Mouse (Mus musculus) midbrain, embryonic 15.5 days (tissue): Measurements from ENCODE around the gene Prkce. TPM values are rescaled to one million over a fixed set of nuclear protein-coding genes. Genes with fewer than 3 reads are reported as not detected.

Experiments used
- ATAC-seq: fragments of 200-750 bp; cut with Nextera tagmentation; replicated peaks from 2 replicates; pipeline ENCODE4 v1.8.0; 2017; ENCODE audit warnings: moderate TSS enrichment
- H3K27ac ChIP-seq: fragments of 300-500 bp; sonication (generic); 2 replicates; pipeline ENCODE4 v1.5.1; 2015; ENCODE audit warnings: mild to moderate bottlenecking, inconsistent platforms
- H3K27me3 ChIP-seq: fragments of 300-500 bp; sonication (generic); replicated peaks from 2 replicates; pipeline ENCODE4 v1.6.1; 2015; ENCODE audit warnings: inconsistent platforms
- H3K36me3 ChIP-seq: fragments of 300-500 bp; sonication (generic); replicated peaks from 2 replicates; pipeline ENCODE4 v1.6.1; 2015; ENCODE audit warnings: inconsistent platforms
- H3K4me1 ChIP-seq: fragments of 300-500 bp; sonication (generic); 2 replicates; pipeline ENCODE4 v1.6.1; 2015; ENCODE audit warnings: inconsistent platforms
- H3K4me2 ChIP-seq: fragments of 300-500 bp; sonication (generic); 2 replicates; pipeline ENCODE4 v1.6.1; 2015; ENCODE audit warnings: inconsistent platforms, mild to moderate bottlenecking, moderate library complexity
- H3K4me3 ChIP-seq: fragments of 300-500 bp; sonication (generic); 2 replicates; pipeline ENCODE4 v1.5.1; 2015; ENCODE audit warnings: mild to moderate bottlenecking, inconsistent platforms
- H3K9ac ChIP-seq: fragments of 300-500 bp; sonication (generic); 2 replicates; pipeline ENCODE4 v1.6.1; 2015; ENCODE audit warnings: mild to moderate bottlenecking, inconsistent platforms
- H3K9me3 ChIP-seq: fragments of 300-500 bp; sonication (generic); 2 replicates; pipeline ENCODE4 v1.6.1; 2016; ENCODE audit warnings: inconsistent platforms
- WGBS: fragments of 180-500 bp; shearing (Covaris S2); methylation state at CpG from one replicate; pipeline ENCODE4 v1.1.7; 2015; ENCODE audit warnings: mixed read lengths; 5-methylcytosine and 5-hydroxymethylcytosine counted together
- polyA plus RNA-seq: library from polyadenylated mRNA; unstranded; fragments of >200 nt; fragmentation: Nextera tagmentation; extraction: Ambion mirVana; gene quantifications from 2 replicates; pipeline ENCODE4 v1.2.1, GENCODE M21; 2015

Prkce gene
- polyA plus RNA-seq, 1 experiment from 2014 or later: 38.5 TPM

DNA sequence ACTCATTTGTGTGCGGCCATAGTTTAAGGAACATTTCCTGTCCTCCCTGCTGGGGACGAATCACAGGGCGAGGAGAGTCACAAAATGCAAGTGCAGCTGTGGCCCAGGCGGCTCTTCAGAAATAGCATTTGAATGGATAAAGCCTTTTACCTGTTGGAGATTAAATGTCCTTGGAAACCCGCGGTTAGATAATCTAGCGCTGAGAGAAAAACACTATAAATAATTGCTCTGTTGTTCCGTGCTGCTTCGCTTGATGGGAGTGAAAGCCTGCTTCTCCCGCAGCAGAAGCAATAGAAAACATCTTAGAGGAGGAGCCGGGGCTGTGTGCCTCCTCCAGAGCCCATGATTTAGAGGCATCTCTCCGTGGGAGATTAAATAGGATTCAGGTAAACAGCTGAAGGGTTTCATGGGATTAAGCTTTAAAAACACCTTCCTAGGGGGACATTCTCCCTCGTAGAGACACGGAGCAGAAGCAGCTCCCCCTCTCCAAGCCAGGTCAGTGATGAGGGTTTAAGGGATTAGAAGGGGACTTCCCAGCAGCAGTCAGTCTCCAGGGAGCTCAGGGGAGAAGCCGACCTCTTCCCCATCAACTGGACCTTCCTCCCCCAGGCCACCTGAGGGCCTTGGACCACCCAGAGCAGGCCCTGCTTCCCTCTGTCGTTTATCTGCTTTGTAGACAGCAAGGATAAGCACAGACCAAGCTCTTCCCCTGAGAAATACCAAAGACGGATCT is 212.0 kb downstream of the Prkce start:
- peak; percentile 40; the same call in 1 of the 2 replicates for ATAC-seq
- peaks cover 14% of the 10 kb centered on the region for H3K4me1 ChIP-seq
- H3K4me3 ChIP-seq: no peak overlapping the region
- H3K9ac ChIP-seq: no peak overlapping the region
- no peaks in the 10 kb centered on the region for H3K27me3 ChIP-seq
- 7% methylated on average over 17 of the region's 17 CpGs for WGBS
- H3K36me3 ChIP-seq: no peaks in the 10 kb centered on the region
- no peaks in the 10 kb centered on the region for H3K9me3 ChIP-seq
- peak overlapping the region; percentile 53 for H3K27ac ChIP-seq
- H3K4me2 ChIP-seq: peak overlapping the region; percentile 8; the same call in 1 of the 2 replicates

DNA sequence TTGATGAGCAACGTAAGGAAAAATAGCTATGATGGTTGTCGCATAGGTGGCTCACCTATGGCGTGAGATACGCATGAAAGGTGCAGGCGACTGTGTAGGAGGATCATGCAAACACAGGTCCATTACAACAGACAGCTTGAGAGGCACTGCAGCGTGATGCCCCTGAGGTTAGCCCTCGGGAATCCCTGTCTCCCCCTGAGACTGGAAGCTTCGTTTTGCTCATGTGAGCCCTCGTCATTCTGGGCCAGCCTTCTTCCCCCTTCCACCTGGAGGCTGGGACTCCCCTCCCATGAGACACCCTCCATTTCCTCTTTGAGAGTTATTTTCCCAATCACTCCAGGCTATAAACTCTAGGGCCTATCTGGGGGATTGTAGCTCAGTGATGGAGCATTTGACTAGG is 213.9 kb downstream of the Prkce start:
- H3K27me3 ChIP-seq: no peaks in the 10 kb centered on the region
- no peak overlapping the region for H3K4me3 ChIP-seq
- no peaks in the 10 kb centered on the region for H3K9me3 ChIP-seq
- no peak overlapping the region for H3K4me2 ChIP-seq
- 91% methylated on average over 9 of the region's 9 CpGs for WGBS
- H3K36me3 ChIP-seq: no peaks in the 10 kb centered on the region
- no peak overlapping the region for H3K9ac ChIP-seq
- no peak for ATAC-seq
- no peak overlapping the region for H3K27ac ChIP-seq
- H3K4me1 ChIP-seq: peaks cover 14% of the 10 kb centered on the region

DNA sequence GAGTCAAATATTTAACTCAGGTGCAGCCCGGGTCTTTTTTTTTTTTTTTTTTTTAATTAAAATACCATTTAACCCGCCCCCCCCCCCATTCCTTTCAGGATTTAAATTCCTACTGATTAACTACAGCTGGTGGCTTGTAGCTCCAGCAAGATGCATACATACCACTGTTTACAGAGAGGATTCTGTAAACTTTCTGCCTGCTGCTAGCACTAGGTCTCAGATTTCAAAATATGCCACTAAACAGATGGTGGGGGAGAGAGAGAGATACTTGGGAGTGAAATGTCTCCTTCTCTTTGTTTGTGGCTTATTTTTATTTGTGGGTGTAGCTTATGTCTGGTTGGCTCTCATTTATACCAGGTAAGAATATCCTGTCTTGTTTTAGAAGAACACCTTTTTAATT is 215.3 kb downstream of the Prkce start:
- Histone ChIP-seq H3K9me3 (no peaks in the 10 kb centered on the region), H3K4me3 (no peak overlapping the region), H3K27ac (no peak overlapping the region), H3K4me1 (peaks cover 14% of the 10 kb centered on the region), H3K27me3 (no peaks in the 10 kb centered on the region), H3K9ac (no peak overlapping the region), H3K4me2 (no peak overlapping the region), H3K36me3 (no peaks in the 10 kb centered on the region)
- ATAC-seq: no peak
- 49% methylated on average over 2 of the region's 2 CpGs for WGBS

DNA sequence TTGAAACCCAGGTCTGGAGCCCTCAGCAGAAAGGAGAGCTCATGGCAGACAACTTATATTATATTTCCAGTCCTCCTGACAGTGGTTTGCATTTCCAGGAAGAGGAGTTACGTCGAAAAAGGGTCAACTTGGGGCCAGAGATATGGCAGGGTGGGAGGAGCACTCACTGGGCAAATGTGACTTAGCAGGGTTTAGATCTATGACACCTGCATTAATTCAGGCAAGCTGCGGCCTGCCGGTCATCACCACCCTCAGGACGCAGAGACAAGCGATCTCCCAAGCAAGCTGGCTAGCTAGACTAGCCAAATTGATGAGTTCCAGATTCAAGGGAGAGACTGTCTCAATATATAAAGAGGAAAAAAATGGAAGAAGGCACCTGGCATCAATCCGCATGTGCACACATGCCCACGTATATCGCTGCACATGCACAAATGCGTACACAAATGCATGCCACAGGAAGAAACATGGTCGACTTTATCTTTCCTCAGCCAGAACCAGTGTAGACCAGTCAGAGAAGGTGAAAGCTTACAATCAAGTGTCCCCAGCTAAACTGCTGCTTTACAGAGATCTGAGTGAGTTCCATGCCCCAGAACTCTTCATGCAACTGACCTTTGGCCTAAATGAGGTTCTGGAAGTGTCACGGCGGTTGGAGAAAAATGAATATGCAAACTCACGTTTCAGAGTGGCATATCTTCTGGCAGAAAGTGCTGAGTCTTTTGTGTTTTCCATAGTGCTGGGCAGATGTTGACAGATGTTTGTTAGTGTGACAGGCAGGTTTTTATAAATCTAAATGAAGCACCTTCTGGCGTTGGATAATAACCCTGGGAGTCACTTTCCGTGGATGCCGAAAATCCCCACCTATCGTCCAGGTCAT is 216.4 kb downstream of the Prkce start:
- Histone ChIP-seq H3K36me3 (no peaks in the 10 kb centered on the region), H3K27ac (no peak overlapping the region), H3K4me2 (no peak overlapping the region), H3K4me3 (no peak overlapping the region), H3K9ac (no peak overlapping the region), H3K27me3 (no peaks in the 10 kb centered on the region), H3K9me3 (no peaks in the 10 kb centered on the region), H3K4me1 (peaks cover 14% of the 10 kb centered on the region)
- WGBS: 88% methylated on average over 18 of the region's 18 CpGs
- ATAC-seq: no peak

DNA sequence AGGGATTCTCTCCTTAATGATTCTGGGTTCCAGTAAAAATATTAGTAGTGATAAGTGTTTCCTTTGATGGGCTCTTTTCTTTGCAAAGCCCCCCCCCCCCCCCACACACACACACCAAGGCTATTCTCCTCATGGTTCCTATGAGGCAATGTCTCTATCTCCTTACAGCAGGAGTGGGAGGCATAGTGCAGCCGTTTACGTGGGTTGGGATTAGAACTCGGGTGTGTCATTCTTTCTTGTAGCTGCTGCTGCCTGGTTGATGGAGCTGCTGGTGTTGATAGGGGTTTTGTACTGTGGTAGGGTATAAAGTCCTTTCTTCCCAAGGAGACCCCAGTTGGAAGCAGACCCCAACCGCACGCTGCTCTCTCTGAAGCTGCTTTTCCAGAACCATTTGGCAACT is 224.9 kb downstream of the Prkce start:
- H3K27ac ChIP-seq: no peak overlapping the region
- no peak overlapping the region for H3K4me3 ChIP-seq
- no peaks in the 10 kb centered on the region for H3K36me3 ChIP-seq
- no peak for ATAC-seq
- no peaks in the 10 kb centered on the region for H3K9me3 ChIP-seq
- no peak overlapping the region for H3K4me2 ChIP-seq
- H3K9ac ChIP-seq: no peak overlapping the region
- no peaks in the 10 kb centered on the region for H3K27me3 ChIP-seq
- no peaks in the 10 kb centered on the region for H3K4me1 ChIP-seq
- WGBS: 85% methylated on average over 5 of the region's 5 CpGs

DNA sequence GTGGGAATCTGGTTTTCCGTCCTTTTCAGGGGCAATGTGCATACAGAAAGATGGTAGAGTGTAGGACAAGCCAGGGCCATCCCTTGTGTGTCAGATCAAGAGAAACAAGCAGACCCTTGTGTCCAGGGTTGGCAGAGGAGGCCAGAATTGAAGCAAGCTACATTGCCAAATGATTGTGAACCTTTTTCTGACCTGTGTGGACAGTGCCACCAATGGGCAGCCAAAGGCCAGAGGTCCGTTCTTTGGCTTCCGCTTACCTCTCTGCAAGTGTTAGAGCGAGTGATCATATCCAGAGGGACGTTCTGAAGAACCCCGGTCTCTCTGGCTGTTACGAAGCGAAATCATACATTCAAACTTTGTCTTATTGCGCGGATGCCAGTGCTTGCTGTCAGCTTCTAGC is 225.6 kb downstream of the Prkce start:
- no peak for ATAC-seq
- Histone ChIP-seq H3K9me3 (no peaks in the 10 kb centered on the region), H3K36me3 (no peaks in the 10 kb centered on the region), H3K4me3 (no peak overlapping the region), H3K27me3 (no peaks in the 10 kb centered on the region), H3K27ac (no peak overlapping the region), H3K4me2 (no peak overlapping the region), H3K4me1 (no peaks in the 10 kb centered on the region), H3K9ac (no peak overlapping the region)
- WGBS: 98% methylated on average over 10 of the region's 10 CpGs

DNA sequence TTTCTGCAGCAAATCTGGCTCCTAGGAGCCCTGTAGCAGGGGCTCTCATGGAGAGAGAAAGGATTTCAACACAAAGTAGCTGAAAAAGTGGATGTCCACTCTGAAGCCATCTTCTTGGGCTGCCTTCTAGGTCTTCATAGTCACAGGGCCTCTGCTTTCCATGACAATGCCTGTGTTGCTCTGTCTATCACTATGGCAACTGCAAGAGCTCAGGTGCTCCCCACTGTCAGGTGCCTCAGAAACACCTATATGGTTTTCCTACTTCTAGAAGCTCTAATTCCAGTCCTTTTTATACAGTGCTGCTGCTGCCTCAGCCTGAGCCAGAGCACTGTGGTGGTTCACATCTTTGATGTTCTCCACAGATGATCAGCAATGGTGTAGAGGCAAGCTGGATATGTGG is 229.5 kb downstream of the Prkce start:
- no peak for ATAC-seq
- Histone ChIP-seq H3K27ac (no peak overlapping the region), H3K4me1 (no peaks in the 10 kb centered on the region)

DNA sequence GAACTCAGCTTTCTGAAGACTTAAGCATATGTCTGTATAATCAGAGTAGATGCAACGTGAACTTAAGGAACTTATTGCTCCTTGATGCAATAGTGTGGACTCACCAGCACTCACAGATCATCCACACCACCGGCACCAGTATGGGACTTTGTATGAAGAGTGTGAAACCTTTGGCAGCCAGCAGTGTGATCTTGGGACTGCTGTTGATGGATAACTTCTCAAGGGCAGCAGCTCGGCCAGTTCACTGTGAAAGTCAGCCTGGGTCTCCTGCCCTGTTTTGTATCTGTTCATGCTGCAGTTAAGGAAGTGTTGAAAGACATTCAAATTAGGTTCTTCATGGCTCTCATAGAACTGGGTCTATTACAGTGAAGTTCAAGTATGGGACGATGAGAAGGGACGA is 230.1 kb downstream of the Prkce start:
- no peak overlapping the region for H3K9ac ChIP-seq
- ATAC-seq: no peak
- no peaks in the 10 kb centered on the region for H3K36me3 ChIP-seq
- WGBS: 91% methylated on average over 5 of the region's 5 CpGs
- H3K4me1 ChIP-seq: no peaks in the 10 kb centered on the region
- H3K4me3 ChIP-seq: no peak overlapping the region
- H3K27me3 ChIP-seq: no peaks in the 10 kb centered on the region
- no peaks in the 10 kb centered on the region for H3K9me3 ChIP-seq
- no peak overlapping the region for H3K4me2 ChIP-seq
- no peak overlapping the region for H3K27ac ChIP-seq

More for the DNA sequence above, 229.5 kb downstream of the Prkce start:
- Histone ChIP-seq H3K27me3 (no peaks in the 10 kb centered on the region), H3K9me3 (no peaks in the 10 kb centered on the region), H3K9ac (no peak overlapping the region), H3K36me3 (no peaks in the 10 kb centered on the region), H3K4me3 (no peak overlapping the region), H3K4me2 (no peak overlapping the region)

DNA sequence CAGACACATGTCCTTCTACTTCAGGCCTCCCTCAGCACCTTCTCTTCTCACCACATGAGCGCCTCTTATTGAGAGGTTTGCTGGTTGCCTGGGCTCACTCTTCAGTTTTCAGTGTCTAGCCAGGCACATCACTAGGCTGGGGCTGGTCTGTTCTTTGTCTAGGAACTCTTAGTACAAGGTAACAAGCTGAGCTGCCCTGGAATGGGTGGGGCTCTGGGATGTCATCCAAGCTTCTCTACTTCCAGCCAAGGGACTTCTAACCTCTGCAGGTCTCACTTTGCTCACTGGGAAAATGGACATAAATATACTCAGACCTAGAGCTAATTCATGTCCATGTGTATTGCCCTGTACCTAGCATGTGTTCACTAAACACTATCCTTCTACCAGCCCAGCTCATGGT is 230.6 kb downstream of the Prkce start:
- 96% methylated on average over 1 of the region's 1 CpGs for WGBS
- Histone ChIP-seq H3K27ac (no peak overlapping the region), H3K27me3 (no peaks in the 10 kb centered on the region), H3K9ac (no peak overlapping the region), H3K36me3 (no peaks in the 10 kb centered on the region), H3K9me3 (no peaks in the 10 kb centered on the region), H3K4me3 (no peak overlapping the region), H3K4me1 (no peaks in the 10 kb centered on the region), H3K4me2 (no peak overlapping the region)
- ATAC-seq: no peak

DNA sequence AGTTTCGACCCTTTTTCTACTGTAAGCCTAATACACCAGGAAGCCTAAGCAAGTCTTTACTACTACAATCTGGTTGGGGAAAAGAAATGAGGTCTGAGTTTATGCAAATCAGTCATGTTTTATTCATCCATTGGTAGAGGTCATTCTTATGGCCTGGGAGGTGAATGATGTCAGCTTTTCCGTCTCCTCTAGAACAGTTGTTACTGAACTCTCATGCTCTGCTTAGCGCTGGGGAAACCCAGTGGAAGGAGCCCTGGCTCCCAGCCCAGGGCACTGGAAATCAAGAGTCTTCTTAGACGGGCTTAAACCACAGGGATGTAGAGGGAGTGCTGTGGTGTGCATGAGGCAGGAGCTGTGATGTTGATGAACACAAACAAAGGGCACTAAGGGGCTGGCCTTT is 232.4 kb downstream of the Prkce start:
- Histone ChIP-seq H3K27me3 (no peaks in the 10 kb centered on the region), H3K4me3 (no peak overlapping the region), H3K9me3 (no peaks in the 10 kb centered on the region), H3K9ac (no peak overlapping the region), H3K27ac (no peak overlapping the region), H3K4me1 (no peaks in the 10 kb centered on the region), H3K4me2 (no peak overlapping the region), H3K36me3 (no peaks in the 10 kb centered on the region)
- ATAC-seq: no peak
- 64% methylated on average over 4 of the region's 4 CpGs for WGBS

DNA sequence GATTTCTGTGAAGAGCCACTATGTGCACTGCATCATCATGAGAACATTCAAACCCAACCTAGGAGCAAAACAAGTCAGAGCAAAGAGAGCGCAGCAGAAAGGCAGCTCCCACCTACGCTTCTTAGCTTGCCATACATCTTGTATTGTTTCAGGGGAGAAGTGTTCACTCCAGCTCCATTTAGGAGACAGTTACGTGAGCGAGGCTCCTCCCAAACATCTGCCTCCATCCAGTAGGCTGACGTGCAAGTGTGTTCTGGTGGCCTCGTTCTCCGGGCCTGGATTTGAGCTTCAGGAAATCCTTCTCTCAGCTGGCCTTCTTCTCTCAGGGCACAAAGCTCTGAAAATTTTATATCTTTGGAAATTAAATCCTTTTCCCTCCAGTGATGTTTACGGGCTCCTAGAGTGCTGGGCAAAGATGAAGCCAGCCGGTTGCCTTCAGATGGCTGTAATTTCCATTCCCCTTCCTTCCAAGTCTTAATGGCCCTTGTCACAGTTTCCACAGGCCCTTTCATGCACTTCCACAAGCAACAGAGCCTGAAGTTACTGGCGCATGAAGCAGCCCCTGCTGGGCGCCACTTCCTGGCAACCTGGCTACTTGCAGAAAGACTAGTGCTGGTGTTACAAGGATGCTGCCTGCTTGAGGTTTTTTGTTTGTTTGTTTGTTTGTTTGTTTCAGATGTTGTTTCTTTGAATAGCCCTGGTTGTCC is 237.4 kb downstream of the Prkce start:
- no peak for ATAC-seq
- H3K9ac ChIP-seq: no peak overlapping the region
- H3K4me3 ChIP-seq: no peak overlapping the region
- H3K36me3 ChIP-seq: no peaks in the 10 kb centered on the region
- H3K4me2 ChIP-seq: no peak overlapping the region
- H3K27ac ChIP-seq: no peak overlapping the region
- 64% methylated on average over 11 of the region's 11 CpGs for WGBS
- no peaks in the 10 kb centered on the region for H3K9me3 ChIP-seq
- H3K27me3 ChIP-seq: no peaks in the 10 kb centered on the region
- peaks cover under 1% of the 10 kb centered on the region; the same call in 1 of the 2 replicates for H3K4me1 ChIP-seq

DNA sequence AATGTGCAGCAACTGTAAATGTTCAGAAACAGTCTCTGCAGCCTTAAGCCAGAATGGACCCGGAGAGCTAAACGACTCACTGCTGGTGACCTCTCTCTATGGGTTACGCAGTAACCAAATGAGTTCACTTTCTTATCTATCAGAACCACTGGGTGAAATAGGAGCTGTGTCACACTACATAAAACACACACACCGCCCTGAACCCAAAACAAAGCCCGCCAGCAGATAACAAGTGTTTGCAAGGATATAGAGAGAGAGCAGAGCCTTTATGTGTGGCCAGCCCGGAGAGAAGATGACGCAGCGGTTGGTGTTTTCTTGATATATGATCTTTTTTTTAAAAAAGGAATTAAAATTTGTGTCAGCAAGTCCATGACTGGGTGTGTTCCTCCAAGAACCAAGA is 238.1 kb downstream of the Prkce start:
- Histone ChIP-seq H3K4me2 (no peak overlapping the region), H3K4me3 (no peak overlapping the region), H3K27ac (no peak overlapping the region), H3K36me3 (no peaks in the 10 kb centered on the region), H3K9me3 (no peaks in the 10 kb centered on the region), H3K9ac (no peak overlapping the region), H3K4me1 (peaks cover 7% of the 10 kb centered on the region), H3K27me3 (no peaks in the 10 kb centered on the region)
- ATAC-seq: no peak
- WGBS: 84% methylated on average over 8 of the region's 8 CpGs
